Mouse (Mus musculus): Measurements from ENCODE around the gene Olfr911-ps1.

DNA sequence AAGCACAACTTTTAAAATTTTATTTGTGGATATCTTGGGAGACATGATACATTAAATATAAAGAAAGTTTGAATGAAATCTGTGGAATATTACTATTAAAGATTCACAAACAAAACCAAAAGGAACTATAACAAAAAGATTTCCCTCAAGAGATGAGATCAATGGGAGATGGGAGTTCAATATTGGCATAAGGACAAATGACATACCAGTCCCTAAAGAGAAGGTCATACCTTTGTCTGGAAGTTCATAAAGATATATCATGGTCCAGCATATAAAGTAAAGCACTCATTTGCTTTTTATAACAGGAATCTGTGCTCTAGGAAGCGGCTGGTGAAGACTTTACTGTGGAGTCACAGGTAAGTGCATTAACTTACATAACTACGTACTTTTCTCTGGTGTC is 16.2 kb downstream of the Olfr911-ps1 start, which contains the start of gene Olfr910:
- TF ChIP-seq CTCF (IDR thresholded peaks at IDR 0.05; ENCODE audit: control insufficient read depth, insufficient read depth, insufficient read length) = no peak
- no peak for TF ChIP-seq MYOD1 (IDR thresholded peaks at IDR 0.05; ENCODE audit: control insufficient read depth, insufficient read length, low read depth)
- no peak for TF ChIP-seq USF1 (IDR thresholded peaks at IDR 0.05; ENCODE audit: low read depth)
- no peak for TF ChIP-seq MYOG (IDR thresholded peaks at IDR 0.05; ENCODE audit: control insufficient read depth, extremely low read depth, insufficient read length)

All from C2C12 (cell line).